Mouse (Mus musculus) ovary, postnatal 10 days (tissue): Measurements from ENCODE around the gene Zfp827.
"Not testable (repeated sequence)": the region's sequence is repeated elsewhere in the genome, so short reads cannot be mapped to it uniquely, and the experiment has no call there.

Source experiments
- DNase-seq: peaks from one replicate; pipeline ENCODE4 v3.0.0; 2022; ENCODE audit warnings: low spot score

Gene Zfp827

DNA sequence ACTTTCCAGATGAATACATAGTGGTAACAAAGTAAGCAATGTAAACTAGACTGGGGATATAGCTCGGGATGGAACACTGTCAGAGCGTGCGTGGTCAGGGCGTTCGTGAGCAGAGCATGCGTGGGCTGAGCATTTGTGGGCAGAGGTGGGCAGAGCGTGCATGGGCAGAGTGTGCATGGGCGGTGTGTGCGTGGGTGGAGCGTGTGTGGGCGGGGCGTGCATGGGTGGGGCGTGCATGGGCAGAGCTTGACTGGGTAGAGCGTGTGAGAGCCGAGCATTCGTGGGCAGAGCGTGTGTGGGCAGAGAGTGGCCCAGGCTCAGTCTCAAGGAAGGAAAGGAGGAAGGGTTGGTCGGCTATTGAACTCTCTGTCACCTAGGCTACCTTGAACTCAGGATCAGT is 84.2 kb downstream of the Zfp827 start:
- DNase-seq = no peak

DNA sequence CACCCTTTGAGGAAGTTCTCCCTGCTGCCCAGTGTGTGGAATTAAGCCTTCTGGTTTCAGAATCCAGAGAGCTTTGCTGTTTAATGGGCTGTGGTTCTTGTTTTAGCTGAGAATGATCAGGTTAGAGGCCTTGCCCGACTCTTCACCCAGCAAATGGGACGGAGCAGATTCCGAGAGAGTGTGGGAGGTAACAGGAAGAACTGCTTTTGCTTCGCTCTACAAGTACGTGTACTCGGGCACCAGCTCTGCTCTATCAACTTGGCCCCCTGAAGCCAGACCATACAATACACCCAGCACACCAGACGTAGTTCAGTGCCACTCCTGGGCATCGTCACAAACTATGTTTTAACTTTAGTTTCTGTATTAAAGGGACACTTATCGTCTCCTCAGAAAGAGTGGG is 85.3 kb downstream of the Zfp827 start:
- DNase-seq = no peak

DNA sequence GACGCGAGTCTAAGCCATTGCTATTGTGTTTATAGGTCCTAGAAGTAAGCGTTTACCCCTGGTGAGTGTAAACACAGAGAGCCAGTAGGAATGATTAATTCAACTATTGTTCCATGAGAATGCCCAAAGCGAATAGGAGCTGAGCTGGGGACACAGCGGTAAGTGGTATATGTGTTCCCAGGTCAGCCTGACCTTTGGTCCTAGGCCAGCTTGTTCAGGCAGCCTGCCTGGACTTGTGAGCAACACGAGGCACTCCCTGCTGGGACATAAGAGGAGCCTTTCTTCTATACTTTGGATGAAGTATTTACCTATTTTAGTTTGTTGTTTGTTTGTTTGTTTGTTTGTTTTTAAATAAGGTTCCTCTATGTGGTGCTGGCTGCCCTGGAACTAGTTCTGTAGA is 86.3 kb downstream of the Zfp827 start:
- DNase-seq = no peak

DNA sequence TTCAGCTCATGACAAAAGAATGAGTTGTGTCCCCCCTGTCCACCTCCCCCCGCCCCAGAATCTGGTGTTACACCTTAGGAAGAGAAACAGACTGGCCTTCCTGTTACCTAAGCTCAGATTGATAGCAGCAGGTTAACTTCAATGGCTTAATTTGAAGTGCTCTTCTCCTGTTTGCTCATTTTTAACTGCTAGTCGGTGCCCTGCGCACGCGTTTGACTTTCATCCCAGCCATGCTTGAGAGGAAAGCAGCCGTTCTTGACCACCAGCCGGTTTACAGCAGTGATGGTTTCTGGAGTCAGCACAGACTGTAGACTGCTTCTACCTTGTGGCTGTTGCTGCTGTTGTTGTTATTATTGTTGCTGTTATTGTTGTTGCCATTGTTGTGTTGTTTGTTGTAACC is 88.2 kb downstream of the Zfp827 start:
- DNase-seq = no peak

DNA sequence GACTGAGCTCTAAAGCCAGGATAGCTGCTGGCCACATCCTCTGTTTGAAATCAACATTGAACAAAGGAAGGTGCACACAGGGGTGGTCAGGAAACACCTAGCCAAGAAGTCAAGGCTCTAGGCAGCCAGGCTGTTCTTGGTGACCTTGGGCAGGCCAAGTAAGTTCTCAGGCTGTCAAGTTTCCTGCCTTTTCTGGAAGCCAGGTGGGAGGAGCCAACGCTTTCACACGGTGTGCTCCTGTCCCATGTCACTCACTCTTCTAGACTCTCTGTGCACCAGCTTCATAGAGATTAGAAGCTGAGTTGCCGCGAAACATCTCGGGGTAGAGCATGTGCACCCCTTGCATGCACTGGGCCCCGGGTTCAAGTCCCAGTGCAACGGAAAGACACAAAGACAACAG is 89.5 kb downstream of the Zfp827 start:
- no peak for DNase-seq

DNA sequence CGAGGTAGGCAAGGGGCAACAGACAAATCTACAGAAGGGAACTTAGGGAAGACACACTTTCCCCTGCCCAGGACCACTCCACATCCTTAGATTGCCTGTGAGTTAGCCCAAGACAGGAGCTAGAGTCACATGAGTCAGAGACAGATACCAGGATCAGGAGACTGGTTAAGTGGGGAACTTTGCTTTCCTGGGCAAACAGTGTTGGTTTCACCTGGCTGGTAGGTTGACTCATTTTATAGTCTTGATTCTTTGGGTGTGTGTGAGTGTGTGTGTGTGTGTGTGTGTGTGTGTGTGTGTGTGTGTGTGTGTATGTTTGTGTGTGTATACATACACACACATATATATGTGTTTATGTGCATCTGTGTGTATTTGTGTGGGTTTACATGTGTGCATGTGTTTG is 93.4 kb downstream of the Zfp827 start:
- DNase-seq = no peak

DNA sequence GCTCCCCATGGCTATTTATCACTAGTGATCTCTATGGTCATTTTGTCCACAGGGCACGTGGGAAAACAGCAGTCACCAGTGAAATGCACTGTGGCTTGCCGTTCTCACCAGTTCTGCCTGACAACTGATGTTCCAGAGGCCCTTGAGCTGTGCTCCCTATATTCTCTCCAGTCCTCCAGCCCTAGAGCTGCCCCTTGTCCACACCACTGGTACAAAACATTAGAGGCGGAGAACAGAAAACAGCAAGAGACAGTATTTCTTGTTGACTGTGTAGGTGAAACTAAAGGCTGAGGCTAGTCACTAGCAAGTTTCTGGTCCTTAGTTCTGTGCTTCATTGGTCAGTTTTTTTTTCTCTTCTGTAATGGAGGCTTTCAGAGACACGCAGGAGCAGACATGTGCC is 96.0 kb downstream of the Zfp827 start:
- DNase-seq = no peak

DNA sequence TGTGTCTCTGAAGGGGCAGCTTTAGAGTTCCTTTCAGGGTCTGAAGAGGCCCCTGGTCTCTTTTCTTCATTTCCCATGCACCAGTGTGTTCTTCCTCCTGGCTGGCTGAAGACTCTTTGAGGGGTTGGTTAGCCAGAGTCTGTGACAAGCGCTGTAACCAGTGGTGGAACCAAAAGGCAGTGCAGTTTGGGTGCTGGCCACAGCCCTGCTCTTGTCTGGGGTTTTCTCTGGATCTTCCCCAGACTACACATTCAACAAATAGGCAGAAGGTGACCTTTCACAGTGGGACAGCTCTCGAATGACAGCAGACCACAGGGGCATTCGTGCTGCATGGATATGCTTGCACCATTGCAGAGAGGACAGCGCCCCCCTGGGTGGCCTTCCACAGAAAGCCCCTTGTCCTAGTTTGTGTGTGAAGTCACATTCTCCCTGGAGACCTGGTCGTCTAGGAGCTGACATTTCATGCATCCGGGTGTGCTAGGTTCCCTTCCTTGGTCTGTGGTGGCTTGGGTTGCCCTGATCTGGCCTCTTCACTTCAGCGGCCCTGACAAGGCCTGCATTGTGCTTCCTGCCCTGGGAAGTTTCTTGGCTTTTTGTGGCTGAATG is 99.1 kb downstream of the Zfp827 start:
- DNase-seq = no peak

DNA sequence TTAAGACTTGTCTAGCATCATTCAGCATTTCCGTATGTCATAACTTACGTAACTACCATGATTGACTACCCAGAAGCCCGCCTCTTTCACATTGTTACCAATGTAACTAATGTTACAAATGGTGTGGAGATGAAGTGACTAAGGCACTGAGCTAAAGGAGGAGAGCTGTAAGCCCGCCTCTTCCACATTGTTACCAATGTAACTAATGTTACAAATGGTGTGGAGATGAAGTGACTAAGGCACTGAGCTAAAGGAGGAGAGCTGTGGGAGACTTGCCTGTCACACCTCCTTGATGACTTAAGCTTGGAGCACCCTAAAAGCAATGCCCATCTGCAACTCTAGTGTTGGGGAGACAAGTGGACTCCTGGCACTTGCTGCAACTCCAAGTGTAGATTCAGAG is 100.3 kb downstream of the Zfp827 start:
- not testable (repeated sequence) for DNase-seq

DNA sequence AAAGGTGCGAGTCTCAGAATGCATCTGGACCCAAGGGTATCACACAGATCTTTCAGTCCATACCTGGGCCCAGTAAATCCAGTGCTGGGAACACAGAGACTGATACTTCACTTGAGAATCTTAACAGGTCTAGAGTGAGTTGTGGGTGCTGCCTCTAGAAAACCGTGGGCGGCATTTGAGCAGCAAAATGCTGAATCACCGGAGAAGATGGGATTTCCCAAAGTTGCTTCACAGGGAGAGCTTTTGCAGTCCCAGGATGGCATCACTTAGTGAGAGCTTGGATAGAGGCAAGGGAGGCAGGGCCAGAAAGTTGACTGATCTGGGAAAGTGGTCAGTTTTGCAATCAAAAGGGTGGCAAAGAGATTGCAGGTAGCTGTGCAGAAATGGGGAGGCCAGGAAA is 111.4 kb downstream of the Zfp827 start:
- DNase-seq = no peak

DNA sequence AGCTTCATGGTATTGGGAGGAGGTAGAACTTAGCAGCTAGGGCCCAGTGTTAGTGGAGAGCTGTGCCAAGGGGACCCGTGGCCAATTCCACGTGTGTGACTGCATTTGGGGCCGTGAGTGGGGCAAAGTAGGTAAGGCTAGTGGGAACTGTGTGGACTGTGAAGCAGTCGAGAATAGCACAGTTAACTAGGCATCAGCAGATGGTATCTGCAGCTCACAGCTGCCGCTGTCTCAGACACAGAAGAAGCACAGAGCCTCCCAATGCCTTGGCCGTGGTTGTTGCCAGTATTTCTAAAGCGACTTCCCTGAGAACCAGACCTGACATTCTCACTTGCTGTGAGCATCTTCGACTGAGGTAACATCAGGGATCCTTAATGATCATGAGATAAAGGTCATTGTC is 112.7 kb downstream of the Zfp827 start:
- DNase-seq = no peak

DNA sequence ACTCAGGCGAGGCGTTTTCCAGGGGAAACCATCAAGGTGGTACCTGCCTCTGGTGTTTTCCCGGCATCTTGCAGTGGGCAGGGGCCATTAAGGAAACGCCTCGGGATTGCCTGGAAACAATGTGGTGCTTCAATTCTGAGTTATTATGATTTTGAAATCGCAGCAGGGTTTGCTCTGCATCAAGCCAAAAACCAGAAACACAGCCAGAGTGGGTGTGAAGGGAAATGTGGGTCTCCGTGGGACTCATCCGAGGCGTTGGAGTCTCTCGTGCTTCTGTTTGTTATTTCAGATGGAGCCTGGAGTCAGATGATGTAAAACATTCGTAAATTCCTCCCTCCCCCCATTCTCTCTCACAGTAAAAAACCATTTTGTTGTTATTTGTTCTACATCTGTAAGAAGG is 113.4 kb downstream of the Zfp827 start:
- DNase-seq = no peak

DNA sequence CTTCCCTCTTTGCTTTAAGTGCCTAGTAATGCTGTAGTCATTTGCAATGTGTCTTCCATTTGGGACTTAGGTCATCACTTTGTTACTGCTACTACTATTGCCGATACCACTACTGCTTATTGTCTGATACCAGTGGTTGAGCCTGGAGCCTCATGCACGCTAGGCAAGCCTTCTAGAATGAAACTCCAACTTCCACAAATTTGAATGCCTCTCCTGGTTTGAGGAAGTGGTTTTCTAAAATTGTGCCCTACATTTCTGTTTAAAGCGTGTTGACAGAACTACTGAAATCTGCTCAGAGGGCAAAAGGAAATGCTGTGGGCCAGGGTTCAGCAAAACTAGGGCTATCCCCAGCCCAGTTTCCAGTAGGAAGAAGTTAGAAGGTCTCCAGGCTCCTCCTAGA is 115.5 kb downstream of the Zfp827 start:
- DNase-seq = no peak

DNA sequence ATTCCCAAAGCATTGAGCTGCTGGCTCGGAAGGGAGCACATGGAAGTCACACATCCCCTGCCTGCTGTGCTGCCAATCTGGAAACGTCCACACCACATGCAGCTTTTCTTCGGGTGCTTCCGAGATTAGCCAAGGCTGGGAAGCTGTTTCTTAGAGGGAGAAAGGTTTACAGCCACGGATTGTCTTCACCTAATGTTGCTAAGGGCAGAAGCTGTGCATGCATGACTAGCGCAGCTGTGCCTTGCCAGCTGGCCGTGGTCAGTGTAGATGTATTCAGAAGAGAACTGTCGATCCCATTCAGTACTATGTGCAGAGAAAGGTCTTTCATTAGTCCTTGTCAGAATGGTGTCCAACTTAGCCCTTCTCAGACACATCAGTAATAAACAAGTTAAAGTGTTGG is 117.0 kb downstream of the Zfp827 start:
- DNase-seq = no peak

DNA sequence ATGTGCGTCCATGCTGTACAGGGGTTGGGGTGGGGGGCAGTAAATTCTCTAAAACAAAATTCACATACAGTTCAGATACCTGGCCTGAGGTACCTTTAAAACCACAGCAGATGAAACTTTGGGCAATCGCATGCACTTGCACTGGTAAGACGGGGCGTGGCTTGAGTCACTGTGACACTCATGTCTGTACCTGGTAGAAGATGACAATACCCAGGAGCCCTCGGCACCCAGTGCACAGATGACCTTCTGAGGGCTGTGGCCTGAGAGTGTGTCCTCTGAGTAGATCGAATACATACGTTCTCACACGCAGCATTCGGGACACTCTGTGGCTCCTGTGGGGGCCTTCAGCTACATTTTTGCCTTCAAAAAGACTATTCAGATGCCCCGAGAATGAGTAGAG is 117.4 kb downstream of the Zfp827 start:
- no peak for DNase-seq

DNA sequence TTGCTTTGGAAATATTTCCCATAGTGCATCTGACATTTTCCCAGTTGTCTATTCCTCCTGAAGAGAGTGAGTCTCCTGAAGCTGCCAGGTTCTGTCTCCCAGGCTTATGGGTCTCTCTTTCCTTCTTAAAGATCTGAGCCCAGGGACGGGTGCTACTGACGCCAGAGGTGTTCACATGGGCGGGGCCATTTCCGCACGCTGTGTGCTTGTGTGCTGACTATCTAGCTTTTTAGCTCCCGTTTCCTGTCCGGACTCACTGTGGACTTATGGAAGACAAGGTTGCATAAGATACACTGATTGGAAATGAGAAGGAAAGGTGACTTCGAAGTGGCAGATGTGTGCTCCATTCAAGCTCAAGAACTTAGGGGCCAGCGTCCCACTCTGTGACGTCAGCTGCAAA is 120.6 kb downstream of the Zfp827 start:
- DNase-seq = no peak

DNA sequence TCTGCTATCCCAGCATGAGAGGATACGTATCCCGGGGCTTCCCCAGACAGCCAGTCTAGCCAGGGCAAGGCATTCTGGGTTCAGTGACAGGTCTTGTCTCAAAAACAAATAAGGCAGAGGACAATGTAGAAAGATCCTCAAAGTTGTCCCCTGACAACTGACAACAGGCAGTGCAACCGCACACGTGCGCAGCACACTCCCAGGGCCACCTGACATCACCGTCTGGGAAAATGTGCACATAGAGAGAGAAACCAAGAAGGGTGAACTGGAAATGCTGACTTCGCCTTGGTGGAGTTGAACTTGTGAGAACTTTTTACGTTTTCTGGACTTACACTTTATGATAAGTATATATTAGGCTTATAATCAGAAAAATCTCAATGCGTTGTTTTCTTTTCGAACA is 121.6 kb downstream of the Zfp827 start:
- no peak for DNase-seq

DNA sequence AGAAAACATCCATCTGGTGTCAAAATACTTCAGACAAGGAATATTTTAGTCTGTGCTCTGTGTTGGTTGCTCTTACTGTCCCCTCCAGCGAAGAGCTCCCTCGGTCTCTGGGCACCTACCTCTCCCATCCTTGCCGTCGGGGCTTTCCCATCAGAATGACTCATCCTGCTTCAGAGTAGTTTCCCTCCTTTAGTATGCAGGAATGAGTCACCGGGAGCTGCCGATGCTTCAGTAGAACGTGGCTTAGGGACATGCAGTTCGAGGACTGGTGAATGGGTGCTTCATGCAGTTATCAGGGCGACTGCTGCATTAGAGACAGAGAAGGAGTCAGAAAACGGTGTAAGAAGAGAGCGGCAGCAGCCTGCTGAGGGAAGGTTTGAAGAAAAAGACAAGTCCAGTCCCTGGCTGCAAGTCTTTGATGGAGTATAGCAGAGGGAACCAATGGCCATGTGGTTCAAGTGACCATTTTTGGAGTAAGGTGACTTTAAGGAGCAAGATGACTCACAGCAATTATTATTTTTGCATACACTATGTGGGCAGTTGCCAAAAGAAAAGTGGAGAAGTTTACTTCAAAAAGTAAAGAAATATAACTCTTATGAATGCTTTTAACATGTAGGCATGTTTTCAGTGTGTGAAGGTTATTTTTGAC is 122.4 kb downstream of the Zfp827 start:
- DNase-seq = no peak

DNA sequence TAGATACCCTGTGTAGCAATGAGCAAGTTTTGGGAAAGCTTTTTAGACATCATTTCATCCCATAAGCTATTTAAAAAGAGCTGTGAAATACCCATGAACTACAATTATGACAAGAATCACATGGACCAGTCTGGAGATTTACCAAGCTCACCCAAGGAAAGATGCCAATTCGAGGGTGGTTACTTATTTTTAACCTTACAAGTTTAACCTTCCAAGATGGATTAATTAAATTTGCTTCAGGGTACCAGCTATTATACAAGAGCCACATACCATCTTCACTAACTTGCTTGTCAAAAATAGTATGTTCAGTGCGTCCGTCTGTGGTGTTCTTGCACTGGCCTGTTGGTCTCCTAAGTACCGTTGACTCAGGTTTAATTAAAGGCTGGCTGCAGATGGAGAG is 123.4 kb downstream of the Zfp827 start:
- DNase-seq = no peak

DNA sequence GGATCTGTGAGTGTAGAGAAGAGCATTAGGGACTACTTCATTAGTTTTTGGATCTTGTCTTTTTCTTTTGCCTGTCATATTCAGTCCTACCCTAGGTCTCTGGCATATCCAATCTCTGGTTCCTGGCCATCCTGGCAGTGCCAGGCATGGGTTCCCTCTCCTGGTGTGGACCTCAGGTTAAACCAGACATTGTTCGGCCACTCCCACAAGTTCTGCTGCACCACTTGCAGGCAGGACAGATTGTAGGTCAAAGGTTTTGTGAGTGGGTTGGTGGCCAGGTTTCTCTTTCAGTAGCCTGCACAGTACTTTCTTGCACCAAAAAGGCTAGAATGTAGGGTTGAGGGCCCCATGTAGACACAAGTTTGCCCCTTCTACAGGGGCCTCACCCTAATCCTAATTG is 125.0 kb downstream of the Zfp827 start:
- no peak for DNase-seq

DNA sequence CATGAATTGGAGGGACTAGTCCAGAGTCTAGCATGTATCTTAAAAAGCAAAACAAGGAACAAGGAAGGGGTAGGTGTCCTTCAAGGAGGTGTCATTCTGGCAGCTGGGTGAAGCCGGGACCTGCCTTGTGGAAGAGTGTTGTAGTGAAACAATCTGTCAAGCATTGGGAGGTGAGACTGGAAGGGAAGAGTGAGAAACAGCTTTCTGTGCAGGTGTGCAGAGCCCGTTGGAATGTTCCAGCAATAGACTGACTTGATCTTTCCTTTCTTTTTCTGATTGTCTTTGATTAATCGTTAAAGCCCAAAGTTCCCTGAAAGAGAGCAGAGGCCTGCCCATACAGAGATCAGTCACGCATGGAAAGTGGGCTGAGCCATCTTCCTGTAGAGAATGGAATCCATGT is 125.4 kb downstream of the Zfp827 start:
- DNase-seq = no peak

DNA sequence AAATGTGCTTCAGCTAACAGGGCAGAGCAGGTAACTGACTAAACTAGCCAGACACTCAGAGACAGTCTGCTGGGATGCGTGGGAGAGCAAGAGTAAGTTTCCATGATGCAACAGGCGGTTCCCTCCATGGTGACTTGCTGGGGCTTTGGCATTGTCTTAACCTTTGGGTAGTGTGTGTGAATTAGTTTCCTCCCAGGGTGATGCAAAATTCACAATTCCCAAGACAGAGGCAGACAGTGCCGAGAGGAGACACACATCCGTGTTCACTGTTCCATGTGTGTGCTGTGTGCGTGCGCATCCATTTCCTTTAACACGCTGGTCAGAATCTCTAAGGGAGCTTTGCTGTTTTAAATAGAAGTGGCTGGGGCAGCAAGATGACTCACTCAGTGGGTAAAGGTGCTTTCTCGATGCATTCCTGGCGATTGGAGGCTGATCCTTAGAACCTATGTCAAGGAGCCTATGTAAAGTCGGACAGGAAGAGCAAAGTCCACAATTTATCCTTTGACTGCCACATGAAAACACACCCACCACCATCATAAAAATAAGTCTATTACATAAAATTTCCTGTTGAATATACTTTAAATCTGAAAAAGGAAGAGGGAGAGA is 127.4 kb downstream of the Zfp827 start:
- no peak for DNase-seq

DNA sequence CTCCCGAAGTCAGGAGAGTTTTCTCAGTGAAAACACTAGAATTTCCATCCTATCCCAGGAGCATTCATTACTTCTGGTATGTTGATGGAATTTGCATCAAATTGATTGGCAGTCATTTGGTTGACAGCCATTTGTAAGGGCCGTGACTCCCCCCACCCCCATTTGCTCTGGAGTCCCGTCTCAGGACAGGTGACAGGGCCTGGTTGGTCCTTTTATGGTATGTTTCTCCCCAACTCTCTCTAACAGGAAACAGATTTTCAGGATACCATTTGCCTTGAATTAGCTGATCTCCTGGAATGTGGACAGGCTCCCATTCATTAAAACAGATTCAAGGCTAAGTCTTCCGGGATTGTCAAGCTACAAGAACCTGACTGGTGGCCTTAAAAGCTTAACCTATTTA is 129.1 kb downstream of the Zfp827 start:
- DNase-seq = no peak

DNA sequence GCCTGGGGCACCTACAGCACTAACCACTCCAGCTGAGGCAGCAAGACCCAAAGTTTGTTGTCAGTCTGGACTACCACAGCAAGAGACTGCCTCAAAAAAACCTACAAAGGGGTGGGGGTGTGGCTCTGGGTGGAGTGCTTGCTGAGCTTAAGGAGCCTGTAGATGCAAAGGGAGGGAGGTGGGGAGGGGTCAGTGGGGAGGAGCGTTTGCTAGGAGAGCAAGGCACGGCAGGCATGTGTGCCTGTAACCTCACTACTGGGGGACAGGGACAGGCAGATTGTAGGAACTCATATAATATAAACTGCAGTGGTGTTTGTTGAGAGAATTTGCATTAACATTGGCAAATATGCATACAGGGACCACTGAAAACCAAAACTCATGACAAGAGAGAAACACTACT is 130.1 kb downstream of the Zfp827 start:
- no peak for DNase-seq
